Mouse (Mus musculus): Measurements from ENCODE around the gene Ttc25.

DNA sequence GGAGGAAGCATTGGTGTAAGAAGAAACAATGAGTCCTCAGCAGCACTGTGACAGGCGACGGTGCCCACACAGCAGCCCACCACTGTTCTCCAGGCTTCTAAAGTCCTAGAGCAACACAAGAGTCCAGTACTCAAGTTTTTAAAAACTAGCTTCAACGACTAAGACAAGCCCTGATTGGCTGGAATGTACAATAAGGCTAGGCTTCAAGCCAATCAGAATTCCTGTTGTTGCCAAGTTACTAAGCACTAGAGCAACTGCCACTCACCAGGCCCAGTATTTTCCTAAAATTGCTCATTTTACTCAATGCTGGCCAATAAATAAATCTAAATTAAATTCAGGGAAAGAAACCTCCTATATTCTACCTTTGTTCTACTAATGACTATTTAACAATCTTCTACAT lies 67.8 kb downstream of the Ttc25 start:
- TF ChIP-seq CTCF (IDR thresholded peaks at IDR 0.05; ENCODE audit: borderline replicate concordance, insufficient read depth, low read depth, low read length) = no peak
- no peak for TF ChIP-seq POLR2A (IDR thresholded peaks at IDR 0.05; ENCODE audit: borderline replicate concordance, insufficient read depth, low read length)
